Mouse (Mus musculus): ENCODE data around the gene Gng3. TPM values are rescaled to one million over a fixed set of nuclear protein-coding genes. Genes with fewer than 3 reads are reported as not detected.
"Not testable (repeated sequence)": the region's sequence is repeated elsewhere in the genome, so short reads cannot be mapped to it uniquely, and the experiment has no call there.

Gene Gng3
- polyA plus RNA-seq, 1 experiment, result 0.29 TPM

DNA sequence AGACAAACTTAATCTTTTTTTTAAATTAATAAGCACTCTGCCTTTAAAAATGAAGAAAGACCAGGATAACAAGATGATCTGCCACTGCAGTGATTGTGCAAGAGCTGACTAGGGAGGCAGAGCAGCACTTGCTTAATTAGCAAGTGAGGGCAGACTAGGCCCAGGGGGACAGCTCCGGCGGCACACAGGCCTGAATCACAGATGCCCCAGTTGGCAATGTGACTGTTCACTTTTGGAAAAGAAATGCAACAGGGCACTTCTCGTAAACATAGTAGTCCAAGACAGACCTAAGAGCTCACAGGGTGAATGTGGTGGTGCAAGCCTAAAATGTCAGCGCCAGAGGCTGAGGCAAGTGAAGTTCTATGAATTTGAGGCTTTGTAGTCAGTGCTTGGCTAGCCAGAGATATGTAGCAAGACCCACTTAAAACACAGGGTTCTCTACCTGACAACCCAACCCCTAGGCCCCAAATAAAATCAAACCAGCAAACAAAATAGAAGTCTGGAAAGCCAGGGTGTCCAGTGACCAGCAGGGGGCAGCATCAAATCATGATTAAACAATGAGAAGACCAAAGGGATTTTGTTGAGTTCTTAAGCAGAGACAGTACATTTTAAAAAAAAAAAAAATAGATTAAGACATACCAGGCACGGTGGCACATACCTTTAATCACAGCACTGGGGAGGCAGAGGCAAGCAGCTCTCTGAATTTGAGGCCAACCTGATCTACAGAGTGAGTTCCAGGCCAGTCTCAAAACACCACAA, 5.6 kb upstream of the Gng3 start:
- DNase-seq (ENCODE audit: low spot score), result no peak

DNA sequence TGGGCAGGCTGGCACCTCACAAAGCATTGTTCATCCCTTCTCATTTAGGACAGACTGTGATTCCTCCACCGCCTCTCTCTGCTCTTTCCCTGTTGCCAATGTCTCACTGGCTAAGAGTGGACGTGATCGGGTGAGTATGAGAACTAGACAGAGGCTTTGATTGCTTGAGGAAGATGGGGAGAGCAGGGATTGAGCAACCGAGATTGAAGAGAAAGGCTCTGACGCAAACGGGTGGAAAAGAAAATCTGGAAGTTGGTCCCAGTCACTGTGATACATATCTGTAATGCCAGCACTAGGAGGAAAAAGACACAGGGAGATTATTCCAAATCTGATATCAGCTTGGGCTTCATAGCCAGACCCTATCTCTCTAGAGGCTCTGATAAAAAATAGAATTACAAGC, 4.0 kb upstream of the Gng3 start:
- DNase-seq (ENCODE audit: low spot score), result no peak

DNA sequence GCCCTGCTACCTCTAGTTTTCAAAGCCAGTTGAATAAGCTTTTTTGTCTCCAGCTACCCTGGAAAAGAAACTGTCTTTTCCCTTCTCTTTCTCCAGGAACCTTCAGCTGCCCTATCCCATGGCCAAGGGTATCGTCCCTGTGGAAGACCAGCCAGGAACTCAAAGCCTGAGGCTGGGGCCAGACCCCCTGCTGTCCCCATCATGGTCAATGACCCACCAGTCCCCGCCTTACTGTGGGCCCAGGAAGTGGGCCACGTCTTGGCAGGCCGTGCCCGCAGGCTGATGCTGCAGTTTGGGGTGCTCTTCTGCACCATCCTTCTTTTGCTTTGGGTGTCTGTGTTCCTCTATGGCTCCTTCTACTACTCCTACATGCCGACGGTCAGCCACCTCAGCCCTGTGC, 2.0 kb upstream of the Gng3 start:
- no peak for DNase-seq (ENCODE audit: low spot score)

DNA sequence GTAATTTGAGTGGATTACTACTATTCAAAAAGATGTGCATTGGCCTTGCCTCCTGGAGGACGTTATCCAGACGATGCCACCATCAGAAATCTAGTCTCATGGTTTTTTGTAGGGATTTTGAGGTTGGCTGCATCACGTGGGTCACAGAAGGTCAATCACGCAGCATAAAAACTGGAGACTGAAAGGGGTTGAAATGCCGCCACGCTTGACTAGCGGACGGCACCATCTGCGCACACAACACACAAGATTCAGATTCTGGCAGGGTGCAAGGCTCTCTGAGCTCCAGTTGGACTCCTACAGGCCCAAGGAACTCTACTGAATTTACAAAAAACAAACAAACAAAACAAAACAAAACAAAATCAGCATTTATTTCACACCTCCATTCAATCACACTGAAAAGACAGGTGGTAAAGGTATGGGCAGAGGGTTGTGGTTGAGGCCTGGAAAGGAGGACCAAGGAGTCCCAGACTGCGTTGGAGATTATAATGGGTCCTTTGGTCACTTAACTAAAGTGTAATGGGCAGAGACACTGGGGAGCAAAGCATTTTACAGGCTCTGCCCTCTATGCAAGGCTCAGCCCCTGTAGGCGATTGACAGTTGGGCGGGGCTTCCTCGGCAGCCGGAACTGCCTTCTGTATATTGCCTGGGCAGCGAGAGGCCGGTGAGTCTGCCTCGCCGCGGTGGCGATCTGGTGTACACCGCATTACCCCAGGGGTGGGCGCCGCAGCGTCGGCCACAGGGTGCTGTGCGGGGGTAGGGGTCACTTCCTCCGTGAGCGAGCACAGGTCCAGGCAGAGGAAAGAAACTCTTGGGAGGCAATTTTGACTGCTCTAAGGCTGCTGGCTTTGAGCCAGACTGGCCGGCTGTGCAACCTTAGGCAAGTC, 1.2 kb upstream of the Gng3 start:
- DNase-seq (ENCODE audit: low spot score), result peak; percentile 68

DNA sequence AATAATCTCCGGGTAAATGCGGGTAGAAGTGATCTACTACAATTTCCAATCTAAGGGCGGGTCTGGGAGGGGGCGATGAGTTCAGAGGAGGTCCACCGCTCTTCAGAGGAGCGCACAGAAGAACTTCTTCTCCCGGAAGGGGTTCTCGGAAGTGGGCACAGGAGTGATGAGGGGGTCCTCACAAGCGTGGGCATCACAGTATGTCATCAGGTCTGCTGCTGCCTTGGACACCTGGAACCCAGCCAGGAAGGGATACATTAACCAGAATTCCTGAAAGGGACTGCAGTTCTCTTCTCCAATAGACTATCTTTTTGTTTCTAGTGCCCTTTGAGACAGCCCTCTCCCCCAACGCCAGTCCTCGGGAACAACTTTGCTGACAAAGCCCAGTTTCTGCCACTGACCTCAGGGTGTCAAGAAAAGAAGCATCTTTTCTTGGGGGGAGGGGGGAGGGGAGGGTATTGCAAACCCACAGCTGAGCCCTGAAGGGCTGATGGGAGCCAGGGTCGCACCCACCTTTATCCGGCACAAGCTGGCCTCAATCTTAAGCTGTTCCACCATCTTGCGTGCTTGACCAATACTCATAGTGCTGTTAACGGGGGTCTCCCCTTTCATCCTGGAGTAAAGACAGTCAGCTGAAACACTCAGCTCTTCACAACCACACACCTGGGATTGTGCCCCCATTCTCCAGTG, 808 bp downstream of the Gng3 start:
- DNase-seq (ENCODE audit: low spot score), result no peak

DNA sequence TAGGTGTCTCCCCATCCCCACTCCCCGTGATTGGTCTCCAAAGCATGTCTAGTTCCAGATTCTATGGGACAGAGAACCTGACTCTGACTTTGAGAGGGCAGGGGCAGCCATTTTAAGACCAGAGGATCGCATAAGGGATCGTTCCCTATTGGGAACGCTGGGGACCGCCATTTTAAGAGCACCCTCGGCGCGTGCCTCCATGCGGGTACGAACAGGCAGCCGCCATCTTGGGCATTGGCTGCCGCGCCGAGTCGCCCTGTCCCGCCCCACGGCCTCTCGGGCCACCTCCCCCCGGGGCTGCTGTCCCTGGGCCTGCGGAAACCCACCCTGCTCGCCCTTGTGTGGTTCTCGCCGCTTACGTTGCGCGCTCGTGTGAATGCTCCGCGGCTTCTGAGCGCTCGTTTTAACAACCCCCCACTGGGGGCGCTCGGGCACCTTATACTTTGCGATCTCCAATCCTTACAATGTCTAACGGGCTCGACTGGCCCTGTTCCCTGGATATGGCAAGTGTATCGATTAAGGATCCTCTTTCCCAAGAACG, 1.7 kb downstream of the Gng3 start, which contains the start of gene Bscl2:
Bscl2 (plus strand) TSS at position 217 of the 541 bp plus-strand sequence.
- peak; percentile 76 for DNase-seq (ENCODE audit: low spot score)

DNA sequence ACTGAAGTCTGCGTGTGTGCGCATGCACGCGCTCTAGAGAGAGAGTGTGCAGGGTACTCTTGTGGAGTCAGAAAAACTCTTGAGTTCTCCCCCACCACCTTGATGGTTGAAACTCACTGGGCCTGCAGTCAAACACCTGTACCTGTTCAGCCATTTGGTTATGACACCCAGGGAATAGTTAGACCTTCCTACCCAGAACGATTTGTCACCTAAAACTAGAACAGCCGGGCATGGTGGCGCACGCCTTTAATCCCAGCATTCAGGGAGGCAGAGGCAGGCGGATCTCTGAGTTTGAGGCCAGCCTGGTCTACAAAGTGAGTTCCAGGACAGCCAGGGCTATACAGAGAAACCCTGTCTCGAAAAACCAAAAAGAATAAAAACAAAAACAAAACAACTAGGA, 2.7 kb downstream of the Gng3 start:
- not testable (repeated sequence) for DNase-seq (ENCODE audit: low spot score)

DNA sequence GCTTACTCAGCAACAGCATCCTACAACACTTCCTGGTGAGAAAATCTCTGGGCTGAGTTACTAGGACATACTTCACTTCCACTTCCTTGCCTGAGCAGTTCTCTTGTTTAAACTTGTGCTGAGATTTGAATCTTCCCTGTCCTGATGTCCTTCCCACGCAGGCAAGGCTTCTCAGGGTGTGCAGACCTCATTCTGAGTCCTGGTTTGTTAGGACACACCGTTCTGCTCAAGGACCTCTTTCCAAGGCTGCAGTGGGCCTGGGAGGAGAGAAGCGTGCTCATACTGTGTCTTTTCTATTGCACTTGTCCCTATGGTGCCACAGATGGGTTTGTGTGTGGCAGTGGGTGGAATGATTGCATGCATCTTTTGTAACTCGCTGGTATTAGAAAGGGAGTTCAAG, 6.0 kb downstream of the Gng3 start:
- no peak for DNase-seq (ENCODE audit: low spot score)

DNA sequence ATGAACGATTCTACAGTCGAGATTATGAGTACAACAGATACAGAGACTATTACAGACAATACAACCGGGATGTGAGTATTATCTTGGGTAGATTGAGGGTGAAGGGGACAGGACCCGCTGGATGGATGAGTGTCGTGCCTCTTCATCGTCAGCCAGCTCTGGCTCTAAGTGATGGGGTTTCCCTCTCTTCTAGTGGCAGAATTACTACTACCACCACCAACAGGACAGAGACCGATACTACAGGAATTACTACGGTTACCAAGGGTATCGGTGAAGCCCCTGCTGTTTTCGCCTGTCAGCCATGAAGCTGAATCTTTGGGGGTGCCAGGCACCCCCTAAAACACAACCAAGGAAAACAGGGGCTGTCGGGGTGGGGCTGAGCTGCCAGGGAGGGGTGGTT, 7.7 kb downstream of the Gng3 start:
- no peak for DNase-seq (ENCODE audit: low spot score)

DNA sequence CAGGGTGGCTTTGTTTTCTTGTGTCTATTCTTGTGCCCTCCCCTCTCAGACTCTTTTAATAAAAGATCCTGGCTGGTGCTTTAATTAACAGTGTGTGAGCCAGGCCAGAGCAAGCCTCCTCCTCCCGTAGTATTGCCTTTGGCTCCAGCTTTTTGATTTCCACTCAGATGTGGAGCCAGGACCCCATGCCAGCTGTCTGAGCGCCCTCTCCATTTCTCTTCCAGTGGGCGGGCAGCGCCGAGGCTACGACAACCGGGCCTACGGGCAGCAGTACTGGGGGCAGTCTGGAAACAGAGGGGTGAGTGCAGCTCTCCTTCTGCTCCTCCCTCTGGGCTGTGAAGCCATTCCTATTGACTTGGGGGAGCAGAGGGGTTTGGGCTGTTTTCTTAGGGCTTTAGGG, 8.3 kb downstream of the Gng3 start:
- no peak for DNase-seq (ENCODE audit: low spot score)

DNA sequence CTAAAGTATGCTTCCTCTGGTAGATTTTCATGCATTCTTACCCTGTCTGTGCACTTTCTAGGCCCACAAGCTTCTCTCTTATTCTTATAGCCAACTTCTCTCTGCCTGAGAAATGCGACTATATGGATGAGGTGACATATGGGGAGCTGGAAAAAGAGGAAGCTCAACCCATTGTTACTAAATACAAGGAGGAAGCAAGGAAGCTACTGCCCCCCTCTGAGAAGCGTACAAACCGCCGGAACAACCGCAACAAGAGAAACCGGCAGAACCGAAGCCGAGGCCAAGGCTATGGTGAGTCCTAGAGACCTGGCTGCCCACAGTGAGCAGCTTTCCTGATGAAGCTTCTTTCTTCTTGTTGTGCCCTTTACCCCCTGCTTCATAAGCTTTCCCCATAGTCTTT, 9.3 kb downstream of the Gng3 start, which contains the start of gene AC129217.1:
AC129217.1 (plus strand) TSS at position 114 of the 400 bp plus-strand sequence.
- no peak for DNase-seq (ENCODE audit: low spot score)

DNA sequence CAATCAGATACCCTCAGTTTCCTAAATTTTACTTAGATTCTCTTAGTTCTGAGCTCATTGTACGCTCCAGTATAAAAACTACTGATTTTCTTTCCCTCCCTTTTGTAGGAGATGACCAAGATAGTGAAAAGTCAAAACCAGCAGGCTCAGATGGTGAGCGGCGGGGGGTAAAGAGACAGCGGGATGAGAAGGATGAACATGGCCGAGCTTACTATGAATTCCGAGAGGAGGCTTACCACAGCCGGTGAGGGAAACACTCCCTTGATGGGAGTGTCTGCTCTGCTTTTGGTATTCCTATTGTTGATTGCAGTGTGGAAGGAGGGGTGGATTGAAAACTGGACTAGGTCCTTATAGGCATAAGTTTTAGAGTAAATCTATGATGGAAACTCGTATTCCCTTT, 16.3 kb downstream of the Gng3 start:
- no peak for DNase-seq (ENCODE audit: low spot score)

DNA sequence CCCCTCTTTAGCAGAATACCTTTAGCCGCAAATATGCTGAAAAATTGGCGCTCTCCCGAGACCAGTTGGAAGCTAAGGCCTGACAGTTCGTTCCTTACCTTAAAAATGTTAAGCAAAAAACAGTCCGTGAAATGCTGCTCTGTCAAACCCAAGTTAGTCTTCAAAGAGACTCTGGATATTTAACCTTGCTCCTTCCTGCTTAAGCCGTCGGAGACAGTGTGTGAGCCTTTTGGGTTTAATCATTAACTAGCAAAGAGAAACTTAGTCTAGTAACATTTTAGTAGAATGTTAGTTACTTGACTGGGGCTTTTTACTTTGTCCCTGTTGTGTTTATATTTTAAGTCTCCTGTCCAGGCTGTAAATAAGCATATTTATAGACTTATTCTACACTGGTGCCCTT, 17.8 kb downstream of the Gng3 start:
- DNase-seq (ENCODE audit: low spot score), result no peak

DNA sequence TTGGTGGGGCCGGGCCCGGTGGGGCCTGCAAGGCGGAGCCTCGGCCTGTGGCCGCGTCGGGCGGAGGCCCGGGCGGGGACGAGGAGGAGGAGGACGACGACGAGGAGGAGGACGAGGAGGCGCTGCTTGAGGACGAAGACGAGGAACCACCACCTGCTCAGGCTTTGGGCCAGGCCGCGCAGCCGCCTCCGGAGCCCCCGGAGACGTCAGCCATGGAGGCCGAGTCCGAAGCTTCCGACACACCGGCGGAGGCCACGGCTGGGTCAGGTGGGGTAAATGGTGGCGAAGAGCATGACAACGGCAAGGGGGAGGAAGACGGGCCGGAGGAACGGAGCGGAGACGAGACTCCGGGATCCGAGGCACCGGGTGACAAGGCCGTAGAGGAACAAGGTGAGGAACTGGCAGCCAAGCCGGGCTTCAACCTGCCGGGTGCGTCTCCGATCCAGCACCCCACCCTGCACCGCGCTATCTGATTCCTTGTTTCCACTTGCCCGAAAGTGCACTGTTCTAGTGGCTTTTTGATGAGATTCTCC, 18.5 kb downstream of the Gng3 start:
- no peak for DNase-seq (ENCODE audit: low spot score)

DNA sequence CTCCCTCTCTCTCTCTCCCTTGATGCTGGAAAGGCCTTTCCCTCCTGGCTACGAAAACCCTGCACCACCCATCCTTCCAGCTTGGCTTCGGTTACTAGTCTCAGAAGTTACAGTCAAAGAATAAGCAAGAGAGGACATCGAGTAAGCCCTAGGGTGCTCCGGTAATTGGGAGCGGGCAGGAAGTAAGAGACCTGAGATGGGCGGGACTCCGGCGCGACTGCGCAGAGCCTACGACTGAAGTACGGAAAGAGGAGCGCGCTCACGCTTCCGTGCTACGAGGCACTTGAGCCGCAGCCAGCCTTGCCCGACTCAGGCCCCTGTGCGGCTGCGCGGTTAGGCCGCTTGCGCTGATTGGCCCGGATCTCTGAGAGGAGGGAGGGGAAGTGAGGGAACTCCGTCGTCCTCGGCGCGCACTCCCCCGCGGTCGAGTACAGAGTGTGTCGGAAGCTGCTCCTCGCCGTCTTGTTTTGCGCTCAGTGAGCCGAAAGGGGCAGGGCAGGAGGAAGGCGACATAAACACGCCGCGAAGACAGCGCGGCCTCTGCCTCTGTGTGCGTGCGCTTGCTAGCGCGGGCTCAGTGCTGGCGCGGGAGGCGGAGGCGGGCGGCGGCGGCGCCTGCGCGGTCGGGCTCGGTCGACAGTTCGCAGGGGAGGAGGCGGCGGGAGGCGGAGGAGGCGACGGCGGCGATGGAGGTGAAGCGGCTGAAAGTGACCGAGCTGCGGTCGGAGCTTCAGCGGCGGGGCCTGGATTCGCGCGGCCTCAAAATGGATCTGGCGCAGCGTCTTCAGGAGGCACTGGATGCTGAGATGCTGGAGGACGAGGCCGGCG, 19.2 kb downstream of the Gng3 start, which contains the start of gene Hnrnpul2:
Hnrnpul2 (plus strand) TSS at position 415 of the 828 bp plus-strand sequence.
- peak; percentile 97 for DNase-seq (ENCODE audit: low spot score)

DNA sequence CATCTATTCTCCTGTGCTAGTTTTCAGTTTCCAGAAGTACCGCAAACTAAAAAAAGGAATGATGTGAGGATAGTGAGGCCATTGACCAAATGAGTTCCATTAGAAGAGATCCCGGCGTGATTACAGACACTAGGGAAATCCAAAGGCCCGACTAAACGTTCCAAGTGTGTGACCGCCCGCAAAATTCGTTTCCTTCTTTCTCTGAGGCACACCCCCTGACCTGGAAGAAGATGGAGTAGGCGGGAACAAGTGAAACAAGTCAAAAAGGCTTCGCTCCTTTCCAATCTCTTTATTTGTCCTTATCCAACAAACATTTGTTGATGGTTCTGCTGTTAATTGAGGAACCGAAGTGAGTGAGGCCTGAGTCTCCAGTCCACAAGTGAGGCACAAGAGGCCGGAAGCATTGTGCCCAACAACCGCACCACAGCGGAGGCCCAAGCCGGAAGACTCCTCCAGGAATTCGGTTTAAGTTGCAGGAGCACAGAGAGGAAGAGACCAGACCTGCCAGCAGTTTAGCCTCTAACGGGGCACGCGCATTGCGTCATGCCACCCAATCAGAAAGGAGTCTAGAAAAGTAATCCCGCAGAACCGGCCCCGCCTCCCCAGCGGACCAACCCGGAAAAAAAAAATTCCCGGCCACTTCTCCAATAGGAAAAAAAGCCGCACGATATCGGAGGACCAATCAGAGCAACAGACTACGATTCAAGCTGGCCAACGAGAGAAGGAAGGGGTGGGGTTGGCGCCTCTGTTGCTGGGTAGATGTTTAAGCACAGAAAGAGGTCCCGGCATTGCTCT, 20.0 kb downstream of the Gng3 start, which contains the start of gene Ttc9c:
Ttc9c (minus strand) TSS at position 533 of the 795 bp plus-strand sequence.
- peak; percentile 81 for DNase-seq (ENCODE audit: low spot score)

DNA sequence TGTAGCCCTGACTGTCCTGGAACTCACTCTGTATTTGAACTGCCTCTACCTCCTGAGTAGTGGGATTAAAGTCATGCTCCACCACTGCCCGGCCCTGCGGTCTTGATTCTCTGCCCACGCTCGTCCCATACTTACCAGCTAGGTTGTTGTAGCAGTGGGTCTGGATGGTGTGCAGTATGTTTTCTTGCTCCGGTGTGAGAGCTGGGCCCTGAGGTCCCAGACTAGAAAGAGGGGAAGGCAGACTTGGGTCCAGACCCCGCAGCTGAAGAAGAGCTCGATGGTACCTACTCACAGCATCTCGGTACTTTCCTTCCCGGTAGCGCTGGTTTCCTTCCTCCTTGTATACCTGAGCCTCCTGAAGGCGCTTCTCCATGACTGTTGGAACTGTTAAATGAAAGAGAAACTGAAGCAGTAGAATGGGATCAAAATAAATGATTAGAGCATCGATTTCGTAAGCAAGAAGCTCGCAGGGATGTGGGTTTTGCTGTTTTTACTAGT, 20.6 kb downstream of the Gng3 start:
- DNase-seq (ENCODE audit: low spot score), result no peak

DNA sequence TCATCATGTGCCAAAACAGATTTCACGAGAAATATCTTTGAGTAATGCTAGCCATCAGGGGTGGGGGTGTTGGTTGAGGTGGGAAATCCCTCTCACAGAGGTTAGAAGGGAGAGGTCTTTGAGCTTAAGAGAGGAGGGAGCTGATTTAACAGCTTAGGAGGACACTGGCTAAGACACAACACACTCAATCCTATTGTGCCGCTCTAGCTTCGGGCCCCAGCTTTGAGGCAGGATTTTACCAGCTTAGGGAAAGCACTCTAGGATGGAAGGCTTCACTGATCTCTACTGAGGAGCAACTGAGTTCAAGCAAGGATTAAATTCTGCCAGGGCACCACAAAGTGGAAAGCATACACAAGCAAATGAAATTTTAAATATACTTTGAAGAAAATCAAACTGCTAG, 22.0 kb downstream of the Gng3 start:
- no peak for DNase-seq (ENCODE audit: low spot score)

DNA sequence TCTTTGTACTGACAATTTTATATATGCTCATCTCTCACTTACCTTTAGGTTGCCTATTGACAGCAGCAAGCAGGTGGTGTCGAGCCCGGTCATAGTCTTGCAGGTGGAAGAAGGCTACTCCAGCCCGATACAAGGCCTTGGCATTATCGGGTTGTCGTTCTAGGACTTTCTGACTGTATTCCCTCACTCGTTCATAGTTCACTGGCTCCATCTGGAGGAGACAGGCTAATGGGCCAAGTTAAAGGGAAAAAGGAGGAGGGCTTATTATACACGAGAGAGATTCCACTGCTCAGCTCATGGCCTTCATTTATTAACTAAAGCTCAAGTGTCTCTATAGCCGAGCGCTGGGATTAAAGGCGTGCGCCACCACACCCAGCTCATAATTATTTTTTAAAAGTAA, 23.2 kb downstream of the Gng3 start:
- DNase-seq (ENCODE audit: low spot score), result no peak

DNA sequence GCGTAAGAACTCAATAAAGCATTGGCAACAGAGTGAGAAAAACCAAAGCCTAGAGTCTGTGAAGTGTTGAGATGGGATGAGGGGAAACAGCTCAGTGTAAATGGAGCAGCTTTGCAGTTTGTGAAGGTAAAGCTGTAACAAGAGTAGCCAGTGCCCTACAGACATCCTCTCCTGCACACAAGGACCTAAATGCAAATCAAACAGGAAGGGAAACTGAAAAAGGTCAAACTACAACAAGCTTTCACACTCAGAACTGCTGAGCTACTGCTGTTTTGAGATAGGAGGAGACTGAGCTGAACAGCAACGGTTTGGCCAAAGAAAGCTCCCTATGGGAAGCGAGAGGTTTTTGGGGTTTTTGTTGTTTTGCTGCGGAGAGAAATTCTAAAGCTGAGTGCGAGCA, 32.2 kb downstream of the Gng3 start:
- no peak for DNase-seq (ENCODE audit: low spot score)

All from urinary bladder, adult 2 months (tissue).